Mouse (Mus musculus) MEL (cell line): ENCODE data around the gene Cdh23. TPM values are rescaled to one million over a fixed set of nuclear protein-coding genes. Genes with fewer than 3 reads are reported as not detected.

Experiments
- DNase-seq: peaks from one replicate; pipeline ENCODE4 v3.0.0; 2011; ENCODE audit warnings: low read depth, low spot score
- H3K27ac ChIP-seq: 2 replicates; pipeline ENCODE4 v1.5.1; 2012; ENCODE audit warnings: low read depth, mild to moderate bottlenecking, control low read depth, low read length, moderate library complexity; ENCODE audit not compliant: control insufficient read depth
- H3K27me3 ChIP-seq, 2 experiments: fragments of 150-350 bp in 1 of 2; sonication (generic) in 1 of 2; 2 replicates each; pipeline ENCODE4 v1.6.1; 2012; ENCODE audit warnings: low read length in 2 of 2, mild to moderate bottlenecking in 2 of 2, improper control_type of control experiment in 1 of 2, moderate library complexity in 1 of 2; ENCODE audit not compliant: insufficient read depth in 2 of 2, control insufficient read depth in 1 of 2
- H3K36me3 ChIP-seq, 2 experiments: 2 replicates each; pipeline ENCODE4 v1.6.1; 2012 to 2014; ENCODE audit warnings: low read length in 2 of 2, improper control_type of control experiment in 1 of 2, inconsistent platforms in 1 of 2, mild to moderate bottlenecking in 1 of 2; ENCODE audit not compliant: insufficient read depth in 2 of 2, control insufficient read depth in 1 of 2
- H3K4me1 ChIP-seq, 2 experiments: fragments of 150-350 bp in 1 of 2; sonication (generic) in 1 of 2; 2 replicates each; pipeline ENCODE4 v1.6.1; 2012; ENCODE audit warnings: low read length in 2 of 2, improper control_type of control experiment in 1 of 2, mild to moderate bottlenecking in 1 of 2; ENCODE audit not compliant: insufficient read depth in 2 of 2, control insufficient read depth in 1 of 2
- H3K4me3 ChIP-seq, 2 experiments: fragments of 150-350 bp in 1 of 2; sonication (generic) in 1 of 2; 2 replicates each; pipeline ENCODE4 v1.5.1; 2012; ENCODE audit warnings: low read depth in 2 of 2, low read length in 2 of 2, mild to moderate bottlenecking in 2 of 2, moderate library complexity in 2 of 2, control low read depth in 1 of 2, improper control_type of control experiment in 1 of 2; ENCODE audit not compliant: control insufficient read depth in 1 of 2, insufficient read depth in 1 of 2
- H3K79me2 ChIP-seq: 2 replicates; pipeline ENCODE4 v1.6.1; 2012; ENCODE audit warnings: mild to moderate bottlenecking, low read length, moderate library complexity; ENCODE audit not compliant: control insufficient read depth, poor library complexity, insufficient read depth
- H3K9ac ChIP-seq: 2 replicates; pipeline ENCODE4 v1.6.1; 2012; ENCODE audit warnings: low read depth, mild to moderate bottlenecking, control low read depth, low read length, moderate library complexity; ENCODE audit not compliant: control insufficient read depth, poor library complexity, severe bottlenecking
- H3K9me3 ChIP-seq: fragments of 150-350 bp; sonication (generic); replicated peaks from 2 replicates; pipeline ENCODE4 v1.6.1; 2012; ENCODE audit warnings: mild to moderate bottlenecking, low read length, improper control_type of control experiment, moderate library complexity; ENCODE audit not compliant: insufficient read depth
- CHD2 ChIP-seq: IDR thresholded peaks from 2 replicates; pipeline ENCODE4 v1.6.1; 2011; ENCODE audit warnings: low read length, improper control_type of control experiment
- CTCF ChIP-seq, 3 experiments: IDR thresholded peaks in 2 of 3; conservative IDR thresholded peaks in 1 of 3; 2 replicates each; pipeline ENCODE4 v1.5.1; 2011 to 2012; ENCODE audit warnings: low read length in 3 of 3, low read depth in 2 of 3, mild to moderate bottlenecking in 2 of 3, improper control_type of control experiment in 1 of 3, inconsistent platforms in 1 of 3, mixed read lengths in 1 of 3, moderate library complexity in 1 of 3; ENCODE audit not compliant: control insufficient read depth in 1 of 3, insufficient read depth in 1 of 3, poor library complexity in 1 of 3, severe bottlenecking in 1 of 3
- E2F4 ChIP-seq: IDR thresholded peaks from 2 replicates; pipeline ENCODE4 v1.6.1; 2011; ENCODE audit warnings: low read depth, low read length, improper control_type of control experiment, borderline replicate concordance
- ELF1 ChIP-seq: IDR thresholded peaks from 2 replicates; pipeline ENCODE4 v1.6.1; 2014; ENCODE audit warnings: low read depth, mild to moderate bottlenecking, inconsistent platforms, low read length, improper control_type of control experiment, moderate library complexity
- EP300 ChIP-seq, 2 experiments: IDR thresholded peaks; 2 replicates each; pipeline ENCODE4 v1.6.1; 2011; ENCODE audit warnings: improper control_type of control experiment in 2 of 2, low read length in 2 of 2, low read depth in 1 of 2, mild to moderate bottlenecking in 1 of 2
- HCFC1 ChIP-seq: IDR thresholded peaks from 2 replicates; pipeline ENCODE4 v1.6.1; 2012; ENCODE audit warnings: low read depth, mild to moderate bottlenecking, inconsistent platforms, low read length, improper control_type of control experiment, moderate library complexity
- JUND ChIP-seq: IDR thresholded peaks from 2 replicates; pipeline ENCODE4 v1.6.1; 2011; ENCODE audit warnings: low read depth, mild to moderate bottlenecking, improper control_type of control experiment, low read length
- MAZ ChIP-seq: IDR thresholded peaks from 2 replicates; pipeline ENCODE4 v1.6.1; 2012; ENCODE audit warnings: low read depth, mild to moderate bottlenecking, inconsistent platforms, low read length, improper control_type of control experiment
- MEF2A ChIP-seq: IDR thresholded peaks from 2 replicates; pipeline ENCODE4 v1.6.1; 2014; ENCODE audit warnings: low read depth, mild to moderate bottlenecking, inconsistent platforms, low read length, improper control_type of control experiment; ENCODE audit not compliant: poor library complexity, insufficient replicate concordance, severe bottlenecking; ENCODE audit errors: extremely low read depth
- MXI1 ChIP-seq: IDR thresholded peaks from 2 replicates; pipeline ENCODE4 v1.6.1; 2011; ENCODE audit warnings: mild to moderate bottlenecking, low read depth, low read length, improper control_type of control experiment
- MYC ChIP-seq: IDR thresholded peaks from 2 replicates; pipeline ENCODE4 v1.6.1; 2011; ENCODE audit warnings: low read depth, mild to moderate bottlenecking, low read length, improper control_type of control experiment, moderate library complexity
- NELFE ChIP-seq: IDR thresholded peaks from 2 replicates; pipeline ENCODE4 v1.6.1; 2011; ENCODE audit warnings: low read depth, low read length, improper control_type of control experiment
- NRF1 ChIP-seq: IDR thresholded peaks from 2 replicates; pipeline ENCODE4 v1.6.1; 2014; ENCODE audit warnings: low read depth, mild to moderate bottlenecking, inconsistent platforms, low read length, improper control_type of control experiment, moderate library complexity; ENCODE audit not compliant: poor library complexity, insufficient read depth, severe bottlenecking
- POLR2A ChIP-seq, 2 experiments: IDR thresholded peaks; 2 replicates each; pipeline ENCODE4 v1.6.1; 2011 to 2012; ENCODE audit warnings: low read length in 2 of 2, mild to moderate bottlenecking in 2 of 2, control low read depth in 1 of 2, improper control_type of control experiment in 1 of 2, low read depth in 1 of 2, moderate library complexity in 1 of 2; ENCODE audit not compliant: control insufficient read depth in 1 of 2, insufficient read depth in 1 of 2, poor library complexity in 1 of 2
- POLR2AphosphoS2 ChIP-seq: IDR thresholded peaks from 2 replicates; pipeline ENCODE4 v1.6.1; 2011; ENCODE audit warnings: low read length, improper control_type of control experiment
- RCOR1 ChIP-seq: IDR thresholded peaks from 2 replicates; pipeline ENCODE4 v1.6.1; 2012; ENCODE audit warnings: low read depth, mild to moderate bottlenecking, inconsistent platforms, low read length, improper control_type of control experiment
- TAL1 ChIP-seq: IDR thresholded peaks from 2 replicates; pipeline ENCODE4 v1.6.1; 2012; ENCODE audit warnings: mild to moderate bottlenecking, inconsistent platforms, low read length, moderate library complexity, mixed read lengths
- TCF12 ChIP-seq: IDR thresholded peaks from 2 replicates; pipeline ENCODE4 v1.6.1; 2014; ENCODE audit warnings: low read depth, mild to moderate bottlenecking, inconsistent platforms, low read length, improper control_type of control experiment, moderate library complexity
- USF1 ChIP-seq: IDR thresholded peaks from 2 replicates; pipeline ENCODE4 v1.6.1; 2014; ENCODE audit warnings: low read depth, mild to moderate bottlenecking, inconsistent platforms, low read length, improper control_type of control experiment, moderate library complexity
- USF2 ChIP-seq, 2 experiments: IDR thresholded peaks; 2 replicates each; pipeline ENCODE4 v1.6.1; 2011 to 2012; ENCODE audit warnings: improper control_type of control experiment in 2 of 2, low read length in 2 of 2, borderline replicate concordance in 1 of 2, inconsistent platforms in 1 of 2, low read depth in 1 of 2, mild to moderate bottlenecking in 1 of 2; ENCODE audit not compliant: insufficient read depth in 1 of 2
- ZKSCAN1 ChIP-seq: IDR thresholded peaks from 2 replicates; pipeline ENCODE4 v1.6.1; 2012; ENCODE audit warnings: low read depth, mild to moderate bottlenecking, inconsistent platforms, low read length, improper control_type of control experiment, moderate library complexity
- ZMIZ1 ChIP-seq: IDR thresholded peaks from 2 replicates; pipeline ENCODE4 v1.6.1; 2012; ENCODE audit warnings: low read depth, mild to moderate bottlenecking, inconsistent platforms, low read length, improper control_type of control experiment, moderate library complexity
- polyA plus RNA-seq, 2 experiments: library from polyadenylated mRNA; stranded (reverse) in 1 of 2; unstranded in 1 of 2; fragments of >175 nt in 1 of 2; fragments of >200 nt in 1 of 2; gene quantifications; 2 replicates each; pipeline versions ENCODE4 v1.2.1 to v1.2.4; 2012; ENCODE audit warnings: low replicate concordance in 2 of 2, low read depth in 1 of 2; ENCODE audit not compliant: insufficient read length in 2 of 2, insufficient read depth in 1 of 2, missing spikeins in 1 of 2
- total RNA-seq: library from RNA; depleted of rRNA; stranded (reverse); fragments of 300-350 nt; gene quantifications from 2 replicates; pipeline ENCODE4 v1.2.3, GENCODE M21; 2012

The Cdh23 gene
- total and polyA plus RNA-seq, 3 experiments: 0.04 TPM; not detected in 2

- Histone ChIP-seq H3K79me2 (no peaks in the 10 kb centered on the region), H3K27ac (no peak overlapping the region), H3K4me1 (no peaks in the 10 kb centered on the region), H3K9me3 (no peaks in the 10 kb centered on the region), H3K36me3 (no peaks in the 10 kb centered on the region), H3K27me3 (no peaks in the 10 kb centered on the region), H3K9ac (no peak overlapping the region), H3K4me3 (no peak overlapping the region)
- no peak for TF ChIP-seq NELFE
- TF ChIP-seq EP300 (IDR thresholded peaks at IDR 0.05; ENCODE audit: low read depth in 1 of 2, low read length in 2 of 2): no peak
- no peak for TF ChIP-seq MXI1
- no peak for TF ChIP-seq USF2 (IDR thresholded peaks at IDR 0.05; ENCODE audit: borderline replicate concordance in 1 of 2, insufficient read depth in 1 of 2, low read depth in 1 of 2, low read length in 2 of 2)
- no peak for TF ChIP-seq ZMIZ1
- no peak for TF ChIP-seq ZKSCAN1
- no peak for TF ChIP-seq TCF12
- no peak for DNase-seq
Observed at GRCm38 (mm10) chr10:60659450-60660020, 36.8 kb downstream of the Cdh23 start.

- Histone ChIP-seq H3K27ac (no peak overlapping the region), H3K36me3 (no peaks in the 10 kb centered on the region), H3K27me3 (no peaks in the 10 kb centered on the region), H3K9ac (no peak overlapping the region), H3K4me3 (no peak overlapping the region), H3K79me2 (no peaks in the 10 kb centered on the region), H3K9me3 (no peaks in the 10 kb centered on the region), H3K4me1 (no peaks in the 10 kb centered on the region)
- no peak for DNase-seq
- no peak for TF ChIP-seq CHD2
- TF ChIP-seq POLR2AphosphoS2: no peak
- no peak for TF ChIP-seq CTCF (IDR thresholded peaks at IDR 0.05 in 2 of 3, conservative IDR thresholded peaks at IDR 0.05 in 1 of 3; ENCODE audit: control insufficient read depth in 1 of 3, insufficient read depth in 1 of 3, low read depth in 2 of 3, low read length in 3 of 3, poor library complexity in 1 of 3, severe bottlenecking in 1 of 3)
- TF ChIP-seq JUND: no peak
- no peak for TF ChIP-seq MAZ
- no peak for TF ChIP-seq ELF1
- no peak for TF ChIP-seq ZMIZ1
- TF ChIP-seq RCOR1: no peak
- no peak for TF ChIP-seq TAL1
- TF ChIP-seq NRF1: no peak
- TF ChIP-seq MEF2A: no peak
- TF ChIP-seq E2F4: no peak
- no peak for TF ChIP-seq HCFC1
- no peak for TF ChIP-seq USF1
- TF ChIP-seq POLR2A (IDR thresholded peaks at IDR 0.05; ENCODE audit: control insufficient read depth in 1 of 2, insufficient read depth in 1 of 2, low read depth in 1 of 2, low read length in 2 of 2, poor library complexity in 1 of 2): no peak
- TF ChIP-seq MYC: no peak
Observed at GRCm38 (mm10) chr10:60658176-60658575, 38.1 kb downstream of the Cdh23 start.
